Mouse (Mus musculus) stomach, postnatal 0 days (tissue): ENCODE data around the gene Gm4969.
A peak's percentile ranks its signal among the peaks of the same experiment; 100 is the strongest.

Experiments used
- CTCF ChIP-seq: IDR thresholded peaks from 2 replicates; pipeline ENCODE4 v1.5.1; 2016; ENCODE audit warnings: antibody characterized with exemption, low read depth, mild to moderate bottlenecking, moderate library complexity
- EP300 ChIP-seq: optimal IDR thresholded peaks from 2 replicates; pipeline ENCODE3; 2016; ENCODE audit warnings: antibody characterized with exemption

- TF ChIP-seq CTCF (peak; percentile 91), EP300 (no peak)
Measured at GRCm38 (mm10) chr7:19131324-19131848, 13.2 kb upstream of the Gm4969 start.
